Mouse (Mus musculus): ENCODE results near the gene Cox17.
"Not testable (repeated sequence)": the region's sequence is repeated elsewhere in the genome, so short reads cannot be mapped to it uniquely, and the experiment has no call there.

Gene Cox17

GRCm38 (mm10) chr16:38346529-38347325 is at the start of gene Cox17, which contains the start of gene Gm21987:
Cox17 (plus strand) TSS chr16:38346991.
Gm21987 (plus strand) TSS chr16:38347040.
- peak; percentile 96 for DNase-seq (ENCODE audit: low read depth, low spot score)

GRCm38 (mm10) chr16:38298410-38298809 is 48.4 kb upstream of the Cox17 start:
- no peak for DNase-seq (ENCODE audit: low read depth, low spot score)

DNA sequence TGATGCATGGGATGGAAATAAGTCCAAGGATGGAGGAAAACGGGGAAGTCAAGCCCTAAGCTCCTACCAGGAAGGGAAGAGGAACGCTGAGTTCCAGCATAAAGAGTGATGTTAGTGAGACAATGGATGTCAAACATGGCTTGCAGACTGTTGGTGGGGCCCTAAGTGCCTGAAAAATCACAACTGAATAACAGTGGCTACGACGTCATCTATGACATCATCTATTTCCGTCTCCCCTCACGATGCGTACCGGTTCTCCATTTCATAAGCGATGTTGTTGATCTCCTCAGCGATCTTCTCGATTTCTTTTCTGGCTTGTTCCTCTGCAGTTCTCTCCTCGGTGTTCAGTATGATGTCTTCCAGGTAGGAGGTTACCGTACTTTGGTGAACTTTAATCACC is 44.4 kb upstream of the Cox17 start:
- DNase-seq (ENCODE audit: low read depth, low spot score) = no peak

DNA sequence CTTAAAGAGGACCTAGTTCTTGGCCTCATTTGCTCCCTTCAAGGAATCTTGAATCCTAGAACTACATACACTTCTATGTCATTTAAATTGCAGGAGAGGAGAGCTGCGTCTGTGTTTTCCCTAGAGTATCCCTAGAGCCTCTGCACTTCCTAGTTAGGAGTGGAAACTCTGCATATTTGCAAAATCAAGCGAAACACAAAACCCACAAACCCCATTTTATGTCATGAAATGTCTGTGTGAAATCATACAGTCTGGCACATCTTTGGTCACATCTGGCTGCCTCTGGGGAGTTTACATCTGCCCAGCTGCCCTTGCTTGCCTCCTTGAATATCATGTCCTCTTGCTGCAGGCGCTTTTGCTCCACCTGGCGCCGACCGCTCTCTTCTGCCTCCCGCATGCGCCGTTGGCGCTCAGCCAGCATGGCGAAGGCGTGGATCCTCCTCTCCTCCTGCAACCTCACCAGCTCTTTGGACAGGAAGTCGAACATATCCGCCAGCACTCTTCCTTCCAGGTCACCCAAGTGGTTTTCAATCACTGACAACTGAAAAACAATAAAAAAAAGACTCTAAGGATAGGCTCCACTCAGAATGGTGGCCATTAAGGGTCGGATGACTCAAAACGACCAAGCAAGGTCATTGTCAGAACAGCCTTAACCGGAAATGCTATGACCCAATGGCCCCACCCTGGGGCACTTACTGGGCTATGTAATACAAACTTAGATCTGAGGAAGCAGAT is 42.2 kb upstream of the Cox17 start:
- DNase-seq (ENCODE audit: low read depth, low spot score) = no peak

DNA sequence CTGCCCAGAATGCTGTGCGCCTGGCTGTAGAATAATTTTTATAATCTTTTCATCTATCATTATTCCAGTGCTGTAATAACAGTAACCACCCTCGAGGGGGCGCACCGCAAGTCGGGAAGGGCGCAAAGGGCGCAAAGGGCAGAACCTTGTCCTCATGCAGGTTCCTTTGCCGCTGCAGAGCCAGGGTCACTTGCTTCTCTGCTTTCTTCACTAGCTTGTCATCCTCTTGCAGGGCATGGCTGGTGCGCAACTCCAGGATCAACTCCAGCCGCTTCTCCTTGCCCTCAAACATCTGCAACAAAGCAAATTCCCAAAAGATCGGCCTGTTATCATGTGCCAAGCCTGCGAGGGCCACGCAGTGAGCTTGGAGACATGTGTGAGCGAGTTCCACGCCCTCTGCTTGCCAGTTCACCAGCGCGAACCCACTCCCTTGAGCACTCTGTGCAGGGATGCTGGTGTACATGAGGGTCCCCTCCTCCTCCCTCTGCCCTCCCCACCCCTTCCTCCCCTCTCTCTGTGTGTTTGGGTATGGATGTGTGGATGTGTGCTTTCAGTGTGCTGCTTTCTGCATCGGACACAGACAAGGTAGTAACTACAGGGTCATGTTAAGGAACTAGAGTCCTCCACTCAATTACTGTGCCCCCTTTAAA is 40.1 kb upstream of the Cox17 start:
- peak; percentile 6 for DNase-seq (ENCODE audit: low read depth, low spot score)

- no peak for DNase-seq (ENCODE audit: low read depth, low spot score)
These were observed 39.6 kb upstream of the Cox17 start for GRCm38 (mm10) chr16:38307221-38307605.

- DNase-seq (ENCODE audit: low read depth, low spot score) = no peak
These were observed 39.1 kb upstream of the Cox17 start for GRCm38 (mm10) chr16:38307651-38308050.

DNA sequence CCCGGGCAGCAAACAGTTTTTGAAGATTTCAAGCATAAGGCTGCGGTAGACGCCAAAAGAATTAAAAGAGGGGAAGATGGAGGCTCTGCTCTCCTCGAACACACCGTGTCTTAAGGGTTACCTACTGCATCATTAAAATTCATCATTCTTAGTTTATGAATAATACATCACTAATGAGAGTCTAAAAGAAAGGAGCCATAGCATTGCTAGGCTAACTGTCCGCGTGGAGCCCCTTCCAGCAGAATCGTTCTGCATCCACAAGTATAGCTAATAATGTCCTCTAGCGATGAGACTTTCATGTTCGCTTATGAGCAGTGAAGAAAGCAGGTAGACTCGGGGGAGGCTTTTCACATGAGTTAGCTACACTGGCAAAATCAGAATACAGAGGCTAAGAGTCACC is 38.6 kb upstream of the Cox17 start:
- DNase-seq (ENCODE audit: low read depth, low spot score) = no peak

- no peak for DNase-seq (ENCODE audit: low read depth, low spot score)
These were observed 28.3 kb upstream of the Cox17 start for GRCm38 (mm10) chr16:38318492-38318891.

DNA sequence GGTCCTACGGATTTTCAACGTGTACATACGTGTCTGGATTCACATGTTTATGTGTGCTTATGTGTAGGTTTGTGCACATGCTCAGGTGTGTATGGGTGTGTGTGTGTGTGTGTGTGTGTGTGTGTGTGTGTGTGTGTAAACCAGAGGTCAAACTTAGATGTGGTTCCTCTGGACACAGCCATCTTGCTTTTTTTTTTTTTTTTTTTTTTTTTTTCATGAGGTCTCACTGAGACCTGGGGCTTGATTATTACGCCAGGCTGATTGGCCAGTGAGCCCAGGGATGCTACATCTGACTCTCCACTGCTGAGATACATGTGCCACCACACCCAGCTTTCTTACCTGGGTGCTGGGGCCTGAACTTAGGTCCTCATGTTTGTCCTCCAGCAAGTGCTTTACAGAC is 27.7 kb upstream of the Cox17 start:
- DNase-seq (ENCODE audit: low read depth, low spot score) = no peak

- peak; percentile 60 for DNase-seq (ENCODE audit: low read depth, low spot score)
These were observed 25.3 kb upstream of the Cox17 start for GRCm38 (mm10) chr16:38321452-38321935.

DNA sequence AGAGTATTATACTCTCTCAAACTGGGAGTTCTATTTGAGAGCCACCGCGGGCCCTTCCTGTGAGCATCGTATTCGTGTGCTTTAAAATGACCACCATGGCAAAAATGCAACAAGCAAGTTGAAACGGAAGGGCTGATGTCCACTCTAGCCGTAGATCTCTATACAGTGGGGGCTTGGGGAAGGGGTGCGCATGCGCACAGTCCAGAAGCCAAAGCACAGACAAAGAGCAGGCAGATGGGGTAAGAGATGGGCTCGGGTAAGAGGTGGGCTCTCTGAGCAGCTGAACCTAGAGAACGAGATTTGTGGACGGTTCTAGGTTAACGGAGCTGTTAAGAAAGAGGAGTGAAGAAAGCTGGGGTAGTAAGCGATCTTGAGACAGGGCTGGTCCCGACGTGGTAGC is 22.5 kb upstream of the Cox17 start:
- no peak for DNase-seq (ENCODE audit: low read depth, low spot score)

GRCm38 (mm10) chr16:38326778-38327397 is 19.9 kb upstream of the Cox17 start:
- DNase-seq (ENCODE audit: low read depth, low spot score) = no peak

DNA sequence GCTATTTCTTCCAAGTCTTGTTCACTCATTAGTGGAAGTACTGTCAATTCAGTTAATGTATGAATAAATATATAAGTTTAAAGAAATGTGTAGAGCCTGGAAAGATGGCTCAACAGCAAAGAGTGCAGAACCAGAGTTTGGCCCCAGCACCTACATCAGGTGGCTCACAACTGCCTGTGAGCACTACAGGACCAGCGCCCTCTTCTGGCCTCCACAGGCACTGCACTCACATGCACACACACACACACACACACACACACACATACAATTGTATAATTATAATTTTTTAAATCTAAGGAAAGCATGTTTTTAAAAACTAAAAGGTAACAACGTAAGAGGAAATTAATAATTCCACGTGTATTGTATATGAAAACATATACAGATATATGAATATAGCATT is 17.5 kb upstream of the Cox17 start:
- DNase-seq (ENCODE audit: low read depth, low spot score) = no peak

- DNase-seq (ENCODE audit: low read depth, low spot score) = no peak
These were observed 12.4 kb upstream of the Cox17 start for GRCm38 (mm10) chr16:38334431-38334830.

GRCm38 (mm10) chr16:38338077-38338476 is 8.7 kb upstream of the Cox17 start:
- DNase-seq (ENCODE audit: low read depth, low spot score) = not testable (repeated sequence)

DNA sequence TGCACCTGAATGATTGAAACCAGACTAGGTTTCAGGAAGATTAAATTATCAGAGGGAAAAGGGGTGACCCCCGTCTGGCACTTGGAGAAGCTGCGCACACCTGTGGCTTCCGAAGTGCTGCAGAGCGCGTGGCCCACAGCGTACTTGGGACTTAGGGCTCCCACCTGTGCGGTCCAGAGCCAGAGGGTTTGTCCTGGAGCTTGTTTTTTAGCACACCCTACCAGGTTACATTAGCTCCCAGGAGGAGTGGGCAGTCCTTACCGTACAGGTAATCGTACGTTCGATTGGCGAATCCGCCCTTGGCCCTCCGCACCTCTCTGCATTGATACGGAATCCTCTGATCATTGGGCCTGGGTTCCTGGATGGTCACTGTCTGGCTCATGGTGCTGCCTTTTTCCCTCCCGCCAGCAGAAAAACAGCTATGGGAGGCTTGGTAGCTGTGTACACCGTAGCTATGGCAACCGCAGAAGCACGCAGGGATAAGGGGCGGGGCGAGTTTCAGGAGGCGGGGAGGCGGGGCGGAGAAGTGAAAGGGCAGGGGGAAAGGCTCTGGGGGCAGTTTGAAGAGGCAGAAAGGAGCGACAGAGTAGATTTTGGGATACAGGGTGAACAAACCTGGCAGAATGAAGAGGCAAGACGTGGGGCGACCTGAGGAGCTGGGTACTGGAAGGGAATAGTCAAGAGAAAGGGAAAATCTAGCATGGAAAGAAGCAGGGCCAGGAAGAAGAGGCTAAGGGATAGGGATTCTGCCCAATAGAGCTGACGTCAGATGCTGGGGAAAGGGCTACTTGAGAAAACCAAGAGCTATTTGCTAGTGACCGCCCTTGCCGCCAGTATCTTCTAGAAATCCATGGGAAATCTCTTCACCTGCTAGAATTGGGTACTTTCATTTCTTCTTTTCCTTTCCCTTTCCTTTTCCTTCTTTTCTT is 5.1 kb upstream of the Cox17 start, which contains the start of gene Maats1:
TSS of gene Maats1 (minus strand) at position 748 of the 929 bp plus-strand sequence.
- DNase-seq (ENCODE audit: low read depth, low spot score) = peak; percentile 62

DNA sequence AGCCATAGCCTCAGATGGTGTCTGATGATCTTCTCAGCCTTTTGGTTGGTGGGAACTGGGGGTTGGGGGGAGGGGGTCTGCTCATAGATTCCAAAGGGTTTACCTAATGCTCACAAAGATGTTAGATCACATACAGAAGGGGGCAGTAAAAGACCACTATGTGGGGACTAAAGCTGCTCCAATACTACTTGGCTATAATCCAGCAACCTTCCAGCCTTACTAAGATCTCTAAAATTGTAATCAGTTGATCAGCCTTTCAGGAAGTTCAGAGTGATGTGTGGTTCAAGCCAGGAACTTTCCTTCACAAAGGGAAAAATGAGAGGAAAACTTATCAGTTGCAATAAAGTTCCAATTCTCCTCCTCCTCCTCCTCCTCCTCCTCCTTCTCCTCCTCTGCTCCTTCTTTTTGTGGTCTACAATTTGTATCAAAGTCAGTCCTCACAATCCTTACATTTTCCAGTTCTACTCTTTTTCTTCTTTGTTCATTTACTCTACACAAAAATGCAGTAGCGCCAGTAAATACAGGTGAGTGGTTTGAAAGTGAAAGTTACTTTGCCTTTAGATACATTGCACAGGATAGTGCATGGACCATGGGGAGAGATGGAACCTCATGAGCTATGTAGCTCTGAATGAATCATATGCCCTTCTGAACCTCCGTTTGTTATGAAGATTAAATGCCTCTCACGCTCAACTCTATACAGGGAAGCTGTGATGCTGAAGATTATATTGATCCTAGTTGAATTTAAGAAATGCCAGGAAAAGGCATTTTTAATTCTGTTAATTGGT is 1.7 kb upstream of the Cox17 start:
- peak; percentile 55 for DNase-seq (ENCODE audit: low read depth, low spot score)

- no peak for DNase-seq (ENCODE audit: low read depth, low spot score)
These were observed 797 bp downstream of the Cox17 start for GRCm38 (mm10) chr16:38347588-38347987.
